Mouse (Mus musculus): ENCODE results near the gene Cbr3.

The Cbr3 gene

GRCm38 (mm10) chr16:93711411-93712188 is 28.6 kb downstream of the Cbr3 start, which contains the start of gene Dop1b:
TSS of gene Dop1b (plus strand) at chr16:93711904.
- DNase-seq (ENCODE audit: low read depth, low spot score) = peak; percentile 98

GRCm38 (mm10) chr16:93712189-93712885 is 29.3 kb downstream of the Cbr3 start:
- no peak for DNase-seq (ENCODE audit: low read depth, low spot score)

- no peak for DNase-seq (ENCODE audit: low read depth, low spot score)
Measured at GRCm38 (mm10) chr16:93712966-93713365, 30.0 kb downstream of the Cbr3 start.

GRCm38 (mm10) chr16:93714426-93714825 is 31.4 kb downstream of the Cbr3 start:
- DNase-seq (ENCODE audit: low read depth, low spot score) = no peak

- no peak for DNase-seq (ENCODE audit: low read depth, low spot score)
Measured at GRCm38 (mm10) chr16:93715826-93716225, 32.8 kb downstream of the Cbr3 start.

GRCm38 (mm10) chr16:93717299-93717703 is 34.3 kb downstream of the Cbr3 start:
- peak; percentile 49 for DNase-seq (ENCODE audit: low read depth, low spot score)

GRCm38 (mm10) chr16:93721771-93722170 is 38.8 kb downstream of the Cbr3 start:
- DNase-seq (ENCODE audit: low read depth, low spot score) = no peak

GRCm38 (mm10) chr16:93722476-93722875 is 39.5 kb downstream of the Cbr3 start:
- DNase-seq (ENCODE audit: low read depth, low spot score) = no peak

- DNase-seq (ENCODE audit: low read depth, low spot score) = no peak
Measured at GRCm38 (mm10) chr16:93725417-93726144, 42.6 kb downstream of the Cbr3 start.

GRCm38 (mm10) chr16:93726186-93726585 is 43.2 kb downstream of the Cbr3 start:
- DNase-seq (ENCODE audit: low read depth, low spot score) = no peak

GRCm38 (mm10) chr16:93728676-93729075 is 45.7 kb downstream of the Cbr3 start:
- DNase-seq (ENCODE audit: low read depth, low spot score) = no peak

- no peak for DNase-seq (ENCODE audit: low read depth, low spot score)
Measured at GRCm38 (mm10) chr16:93729801-93730721, 47.0 kb downstream of the Cbr3 start.

GRCm38 (mm10) chr16:93731310-93731709 is 48.3 kb downstream of the Cbr3 start:
- DNase-seq (ENCODE audit: low read depth, low spot score) = no peak

- DNase-seq (ENCODE audit: low read depth, low spot score) = no peak
Measured at GRCm38 (mm10) chr16:93732875-93733569, 50.0 kb downstream of the Cbr3 start.

GRCm38 (mm10) chr16:93739251-93739650 is 56.2 kb downstream of the Cbr3 start:
- DNase-seq (ENCODE audit: low read depth, low spot score) = no peak

Measured in retina, postnatal 7 days (tissue).